Mouse (Mus musculus) embryonic facial prominence, embryonic 13.5 days (tissue): ENCODE measurements at regions not wholly inside any gene's neighbourhood (a gene's known extent, or its start where the extent isn't known, plus 50 kb on each side); places are given as distances from the start of the nearest gene placed in this dataset.

Source experiments
- ATAC-seq: fragments of 200-750 bp; cut with Nextera tagmentation; 2 replicates; pipeline ENCODE4 v1.8.0; 2017; ENCODE audit warnings: low read depth; ENCODE audit not compliant: insufficient number of reproducible peaks, insufficient read depth, low FRiP score, low TSS enrichment
- H3K27ac ChIP-seq: fragments of 300-500 bp; sonication (generic); 2 replicates; pipeline ENCODE4 v1.5.1; 2015; ENCODE audit warnings: moderate library complexity, mild to moderate bottlenecking, inconsistent platforms
- H3K27me3 ChIP-seq: fragments of 300-500 bp; sonication (generic); 2 replicates; pipeline ENCODE4 v1.6.1; 2015; ENCODE audit warnings: mild to moderate bottlenecking, inconsistent platforms
- H3K36me3 ChIP-seq: fragments of 300-500 bp; sonication (generic); 2 replicates; pipeline ENCODE4 v1.6.1; 2015; ENCODE audit warnings: mild to moderate bottlenecking, inconsistent platforms
- H3K4me1 ChIP-seq: fragments of 300-500 bp; sonication (generic); 2 replicates; pipeline ENCODE4 v1.6.1; 2015; ENCODE audit warnings: inconsistent platforms
- H3K4me2 ChIP-seq: fragments of 300-500 bp; sonication (generic); 2 replicates; pipeline ENCODE4 v1.6.1; 2015; ENCODE audit warnings: moderate library complexity, mild to moderate bottlenecking, inconsistent platforms
- H3K4me3 ChIP-seq: fragments of 300-500 bp; sonication (generic); 2 replicates; pipeline ENCODE4 v1.5.1; 2015; ENCODE audit warnings: mild to moderate bottlenecking, inconsistent platforms
- H3K9ac ChIP-seq: fragments of 300-500 bp; sonication (generic); 2 replicates; pipeline ENCODE4 v1.6.1; 2015; ENCODE audit warnings: mild to moderate bottlenecking, inconsistent platforms
- H3K9me3 ChIP-seq: fragments of 300-500 bp; sonication (generic); 2 replicates; pipeline ENCODE4 v1.6.1; 2016; ENCODE audit warnings: inconsistent platforms
- WGBS: fragments of 180-500 bp; shearing (Covaris S2); methylation state at CpG from one replicate; pipeline ENCODE4 v1.1.7; 2015; ENCODE audit warnings: mixed read lengths; 5-methylcytosine and 5-hydroxymethylcytosine counted together

- no peak overlapping the region for H3K4me2 ChIP-seq
- H3K27ac ChIP-seq = no peak overlapping the region
- no peaks in the 10 kb centered on the region for H3K9me3 ChIP-seq
- no peaks in the 10 kb centered on the region for H3K36me3 ChIP-seq
- no peak overlapping the region for H3K4me3 ChIP-seq
- H3K4me1 ChIP-seq = no peaks in the 10 kb centered on the region
- 76% methylated on average over 2 of the region's 2 CpGs for WGBS
- no peaks in the 10 kb centered on the region for H3K27me3 ChIP-seq
- H3K9ac ChIP-seq = no peak overlapping the region
- ATAC-seq = no peak
These were observed 289.0 kb upstream of the Tnc start for GRCm38 (mm10) chr4:64335814-64336213.

GRCm38 (mm10) chr4:64330213-64330612 is 283.4 kb upstream of the Tnc start:
- Histone ChIP-seq H3K27ac (no peak overlapping the region), H3K4me2 (no peak overlapping the region), H3K27me3 (no peaks in the 10 kb centered on the region), H3K4me3 (no peak overlapping the region), H3K36me3 (no peaks in the 10 kb centered on the region), H3K4me1 (no peaks in the 10 kb centered on the region), H3K9ac (no peak overlapping the region), H3K9me3 (no peaks in the 10 kb centered on the region)
- no peak for ATAC-seq
- 55% methylated on average over 3 of the region's 3 CpGs for WGBS

- Histone ChIP-seq H3K4me3 (no peak overlapping the region), H3K9ac (no peak overlapping the region), H3K4me1 (no peaks in the 10 kb centered on the region), H3K4me2 (no peak overlapping the region), H3K36me3 (no peaks in the 10 kb centered on the region), H3K9me3 (no peaks in the 10 kb centered on the region), H3K27ac (no peak overlapping the region), H3K27me3 (no peaks in the 10 kb centered on the region)
- WGBS = 75% methylated on average over 3 of the region's 3 CpGs
- ATAC-seq = no peak
These were observed 277.6 kb upstream of the Tnc start for GRCm38 (mm10) chr4:64324391-64324790.

GRCm38 (mm10) chr4:64316553-64317347 is 269.9 kb upstream of the Tnc start:
- WGBS = 46% methylated on average over 3 of the region's 3 CpGs
- ATAC-seq = no peak
- no peak overlapping the region for H3K4me3 ChIP-seq

GRCm38 (mm10) chr4:64296941-64297340 is 250.1 kb upstream of the Tnc start:
- Histone ChIP-seq H3K27me3 (no peaks in the 10 kb centered on the region), H3K36me3 (no peaks in the 10 kb centered on the region), H3K27ac (no peak overlapping the region), H3K4me1 (no peaks in the 10 kb centered on the region), H3K4me3 (no peak overlapping the region), H3K9ac (no peak overlapping the region), H3K4me2 (no peak overlapping the region), H3K9me3 (0 out of 2 replicates have a peak, but pooled peaks cover 5% of the 10 kb centered on the region)
- ATAC-seq = no peak
- 61% methylated on average over 2 of the region's 2 CpGs for WGBS

More at GRCm38 (mm10) chr4:64316553-64317347, 269.9 kb upstream of the Tnc start:
- H3K9me3 ChIP-seq = no peaks in the 10 kb centered on the region
- peaks cover 5% of the 10 kb centered on the region; the same call in 1 of the 2 replicates for H3K4me1 ChIP-seq
- H3K27me3 ChIP-seq = no peaks in the 10 kb centered on the region
- H3K4me2 ChIP-seq = no peak overlapping the region
- no peak overlapping the region for H3K9ac ChIP-seq
- no peak overlapping the region for H3K27ac ChIP-seq
- H3K36me3 ChIP-seq = no peaks in the 10 kb centered on the region

GRCm38 (mm10) chr4:64282471-64282870 is 235.7 kb upstream of the Tnc start:
- no peak overlapping the region for H3K4me3 ChIP-seq
- 61% methylated on average over 1 of the region's 1 CpGs for WGBS

GRCm38 (mm10) chr4:64276980-64277379 is 230.2 kb upstream of the Tnc start:
- ATAC-seq = no peak
- no peak overlapping the region for H3K4me3 ChIP-seq
- H3K9me3 ChIP-seq = no peaks in the 10 kb centered on the region
- H3K27ac ChIP-seq = no peak overlapping the region
- no peaks in the 10 kb centered on the region for H3K27me3 ChIP-seq
- no peak overlapping the region for H3K4me2 ChIP-seq
- H3K36me3 ChIP-seq = no peaks in the 10 kb centered on the region
- no peak overlapping the region for H3K9ac ChIP-seq
- WGBS = 35% methylated on average over 2 of the region's 2 CpGs
- H3K4me1 ChIP-seq = 0 out of 2 replicates have a peak, but pooled peaks cover 4% of the 10 kb centered on the region

More at GRCm38 (mm10) chr4:64282471-64282870, 235.7 kb upstream of the Tnc start:
- no peak for ATAC-seq
- no peaks in the 10 kb centered on the region for H3K9me3 ChIP-seq
- H3K9ac ChIP-seq = no peak overlapping the region
- H3K4me2 ChIP-seq = no peak overlapping the region
- H3K27ac ChIP-seq = no peak overlapping the region
- H3K36me3 ChIP-seq = no peaks in the 10 kb centered on the region
- no peaks in the 10 kb centered on the region for H3K27me3 ChIP-seq
- H3K4me1 ChIP-seq = no peaks in the 10 kb centered on the region

- H3K27me3 ChIP-seq = no peaks in the 10 kb centered on the region
- no peak overlapping the region for H3K27ac ChIP-seq
- H3K4me1 ChIP-seq = peaks cover 7% of the 10 kb centered on the region; the same call in 1 of the 2 replicates
- H3K9me3 ChIP-seq = no peaks in the 10 kb centered on the region
- ATAC-seq = no peak
- no peak overlapping the region for H3K4me3 ChIP-seq
- H3K36me3 ChIP-seq = no peaks in the 10 kb centered on the region
- no peak overlapping the region for H3K4me2 ChIP-seq
- WGBS = 88% methylated on average over 3 of the region's 3 CpGs
- H3K9ac ChIP-seq = no peak overlapping the region
These were observed 227.6 kb upstream of the Tnc start for GRCm38 (mm10) chr4:64274291-64274960.

- H3K4me1 ChIP-seq = peaks cover 3% of the 10 kb centered on the region; the same call in 1 of the 2 replicates
- ATAC-seq = no peak
- no peak overlapping the region for H3K9ac ChIP-seq
- no peaks in the 10 kb centered on the region for H3K36me3 ChIP-seq
- H3K27ac ChIP-seq = no peak overlapping the region
- no peak overlapping the region for H3K4me3 ChIP-seq
- 51% methylated on average over 5 of the region's 5 CpGs for WGBS
- H3K4me2 ChIP-seq = no peak overlapping the region
- no peaks in the 10 kb centered on the region for H3K27me3 ChIP-seq
- H3K9me3 ChIP-seq = no peaks in the 10 kb centered on the region
These were observed 223.0 kb upstream of the Tnc start for GRCm38 (mm10) chr4:64269846-64270245.

- Histone ChIP-seq H3K27ac (0 out of 2 replicates have a peak overlapping the region, but pooled peaks have one; percentile 1), H3K27me3 (no peaks in the 10 kb centered on the region), H3K4me2 (no peak overlapping the region), H3K4me1 (peaks cover 3% of the 10 kb centered on the region; the same call in 1 of the 2 replicates), H3K9ac (no peak overlapping the region), H3K36me3 (no peaks in the 10 kb centered on the region), H3K4me3 (no peak overlapping the region), H3K9me3 (no peaks in the 10 kb centered on the region)
- WGBS = 83% methylated on average over 2 of the region's 2 CpGs
- no peak for ATAC-seq
These were observed 222.3 kb upstream of the Tnc start for GRCm38 (mm10) chr4:64269117-64269516.

GRCm38 (mm10) chr4:64260473-64260872 is 213.7 kb upstream of the Tnc start:
- ATAC-seq = no peak
- Histone ChIP-seq H3K4me2 (no peak overlapping the region), H3K4me1 (no peaks in the 10 kb centered on the region), H3K27me3 (no peaks in the 10 kb centered on the region), H3K36me3 (no peaks in the 10 kb centered on the region), H3K27ac (no peak overlapping the region), H3K4me3 (no peak overlapping the region), H3K9ac (no peak overlapping the region), H3K9me3 (no peaks in the 10 kb centered on the region)

- no peak overlapping the region for H3K27ac ChIP-seq
- H3K4me1 ChIP-seq = no peaks in the 10 kb centered on the region
- H3K4me2 ChIP-seq = no peak overlapping the region
- no peak overlapping the region for H3K9ac ChIP-seq
- H3K36me3 ChIP-seq = no peaks in the 10 kb centered on the region
- no peaks in the 10 kb centered on the region for H3K27me3 ChIP-seq
- H3K4me3 ChIP-seq = no peak overlapping the region
- no peaks in the 10 kb centered on the region for H3K9me3 ChIP-seq
- no peak for ATAC-seq
These were observed 213.3 kb upstream of the Tnc start for GRCm38 (mm10) chr4:64260188-64260444.
